Mouse (Mus musculus) erythroblast, embryonic 14.5 days (primary cell): ENCODE results near the gene Sigmar1.

Experiments
- GATA1 ChIP-seq: IDR thresholded peaks from 2 replicates; pipeline ENCODE4 v1.6.1; 2012; ENCODE audit warnings: low read length, inconsistent platforms, mixed read lengths
- TAL1 ChIP-seq: IDR thresholded peaks from 3 replicates; pipeline ENCODE4 v1.6.1; 2012; ENCODE audit warnings: low read length, inconsistent platforms, mixed read lengths

- TF ChIP-seq TAL1, result no peak
- no peak for TF ChIP-seq GATA1
Observed at GRCm38 (mm10) chr4:41761680-41762079, 5.7 kb upstream of the Sigmar1 start.
